Mouse (Mus musculus): ENCODE results near the gene Tbkbp1. TPM values are rescaled to one million over a fixed set of nuclear protein-coding genes. Genes with fewer than 3 reads are reported as not detected.

The Tbkbp1 gene
- total and polyA plus RNA-seq, 3 experiments, result 11.7 to 33.5 TPM; not detected in 1

DNA sequence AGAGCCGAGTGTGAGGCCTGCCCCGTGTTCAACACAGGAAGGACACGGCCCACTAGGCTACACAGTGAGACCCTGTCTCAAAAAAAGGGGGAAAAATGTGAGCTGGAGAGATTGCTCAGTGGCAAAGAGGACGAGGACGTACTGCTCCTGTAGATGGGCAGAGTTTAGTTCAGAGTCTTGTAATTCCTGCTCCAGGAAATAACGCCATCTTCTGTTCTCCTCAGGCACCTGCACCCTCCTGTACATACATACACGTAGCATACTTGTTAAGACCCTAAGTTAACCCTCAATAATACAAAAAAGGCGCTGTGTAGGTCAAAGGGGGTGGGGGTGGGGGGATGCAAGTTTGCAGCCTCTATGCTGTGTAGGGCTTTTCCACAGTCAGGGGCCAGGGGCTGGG is 45.7 kb upstream of the Tbkbp1 start:
- H3K9me3 ChIP-seq (replicated peaks; ENCODE audit: insufficient read depth, low read length), result no peaks in the 10 kb centered on the region
- no peaks in the 10 kb centered on the region for H3K79me2 ChIP-seq (ENCODE audit: control insufficient read depth, insufficient read depth, low read length, poor library complexity)
- no peak overlapping the region for H3K4me3 ChIP-seq (ENCODE audit: control insufficient read depth in 1 of 2, insufficient read depth in 1 of 2, low read depth in 2 of 2, low read length in 2 of 2)
- H3K27me3 ChIP-seq (ENCODE audit: control insufficient read depth in 1 of 2, insufficient read depth in 2 of 2, low read length in 2 of 2), result no peaks in the 10 kb centered on the region
- H3K4me1 ChIP-seq (ENCODE audit: control insufficient read depth in 1 of 2, insufficient read depth in 2 of 2, low read length in 2 of 2), result no peaks in the 10 kb centered on the region
- TF ChIP-seq CHD1 (IDR thresholded peaks at IDR 0.05; ENCODE audit: low read depth, low read length) (no peak), CTCF (IDR thresholded peaks at IDR 0.05 in 2 of 3, conservative IDR thresholded peaks at IDR 0.05 in 1 of 3; ENCODE audit: control insufficient read depth in 1 of 3, insufficient read depth in 1 of 3, low read depth in 2 of 3, low read length in 3 of 3, poor library complexity in 1 of 3, severe bottlenecking in 1 of 3) (peak in 1 of 3 experiments; percentile 17; a peak in 1 of 6 replicates), MAZ (IDR thresholded peaks at IDR 0.05; ENCODE audit: low read depth, low read length) (no peak), ZNF384 (IDR thresholded peaks at IDR 0.05; ENCODE audit: low read depth, low read length) (no peak), RCOR1 (IDR thresholded peaks at IDR 0.05; ENCODE audit: low read depth, low read length) (no peak), TBP (IDR thresholded peaks at IDR 0.05; ENCODE audit: low read depth, low read length) (no peak)
- no peaks in the 10 kb centered on the region for H3K36me3 ChIP-seq (ENCODE audit: control insufficient read depth in 1 of 2, insufficient read depth in 2 of 2, low read length in 2 of 2)
- no peak overlapping the region for H3K27ac ChIP-seq (ENCODE audit: control insufficient read depth, low read depth, low read length)
- DNase-seq (ENCODE audit: low read depth, low spot score), result no peak
- no peak overlapping the region for H3K9ac ChIP-seq (ENCODE audit: control insufficient read depth, low read depth, low read length, poor library complexity, severe bottlenecking)

DNA sequence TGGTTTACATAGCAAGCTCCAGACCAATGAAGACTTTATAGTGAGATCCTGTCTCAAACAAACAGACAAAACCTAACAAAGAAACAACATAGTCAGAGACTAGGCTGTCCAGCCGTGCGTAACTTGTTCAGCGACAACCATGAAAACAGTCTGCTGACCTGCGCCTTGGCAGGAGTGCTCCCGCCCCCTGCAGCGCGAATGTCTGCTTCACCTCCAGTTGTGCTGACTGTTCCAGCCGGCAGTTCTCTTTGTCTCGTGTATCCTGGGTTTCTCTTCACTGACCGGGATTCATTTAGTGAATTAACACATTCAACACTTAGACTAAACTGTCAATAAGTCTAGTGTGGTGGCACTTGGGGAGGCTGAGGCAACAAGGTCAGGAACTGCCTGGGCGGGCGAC is 45.2 kb upstream of the Tbkbp1 start:
- TF ChIP-seq NELFE (IDR thresholded peaks at IDR 0.05; ENCODE audit: low read depth, low read length), result no peak
- no peak for TF ChIP-seq BHLHE40 (IDR thresholded peaks at IDR 0.05; ENCODE audit: borderline replicate concordance, low read depth, low read length)
- TF ChIP-seq USF1 (IDR thresholded peaks at IDR 0.05; ENCODE audit: low read depth, low read length), result no peak
- TF ChIP-seq UBTF (IDR thresholded peaks at IDR 0.05; ENCODE audit: borderline replicate concordance, insufficient read depth, low read depth, low read length), result no peak
- no peak for TF ChIP-seq CHD1 (IDR thresholded peaks at IDR 0.05; ENCODE audit: low read depth, low read length)
- TF ChIP-seq GATA1 (IDR thresholded peaks at IDR 0.05; ENCODE audit: low read depth, low read length), result no peak
- TF ChIP-seq POLR2AphosphoS5 (IDR thresholded peaks at IDR 0.05; ENCODE audit: borderline replicate concordance, low read depth, low read length), result no peak
- TF ChIP-seq GABPA (IDR thresholded peaks at IDR 0.05; ENCODE audit: low read depth, low read length), result no peak
- no peak for TF ChIP-seq ETS1 (IDR thresholded peaks at IDR 0.05; ENCODE audit: low read depth, low read length)
- TF ChIP-seq NRF1 (IDR thresholded peaks at IDR 0.05; ENCODE audit: insufficient read depth, low read depth, low read length, poor library complexity, severe bottlenecking), result no peak
- TF ChIP-seq MAX (IDR thresholded peaks at IDR 0.05; ENCODE audit: low read length), result no peak
- no peak for TF ChIP-seq RCOR1 (IDR thresholded peaks at IDR 0.05; ENCODE audit: low read depth, low read length)
- TF ChIP-seq POLR2AphosphoS2 (IDR thresholded peaks at IDR 0.05; ENCODE audit: low read length), result no peak
- no peak for TF ChIP-seq MXI1 (IDR thresholded peaks at IDR 0.05; ENCODE audit: low read depth, low read length)
- TF ChIP-seq POLR2A (IDR thresholded peaks at IDR 0.05; ENCODE audit: control insufficient read depth in 1 of 2, insufficient read depth in 1 of 2, low read depth in 1 of 2, low read length in 2 of 2, poor library complexity in 1 of 2), result no peak
- no peak for TF ChIP-seq MEF2A (IDR thresholded peaks at IDR 0.05; ENCODE audit: extremely low read depth, insufficient replicate concordance, low read depth, low read length, poor library complexity, severe bottlenecking)
- TF ChIP-seq MYB (IDR thresholded peaks at IDR 0.05; ENCODE audit: low read depth, low read length), result no peak
- no peak for TF ChIP-seq SMC3 (IDR thresholded peaks at IDR 0.05; ENCODE audit: low read depth, low read length)
- no peak for TF ChIP-seq CTCF (IDR thresholded peaks at IDR 0.05 in 2 of 3, conservative IDR thresholded peaks at IDR 0.05 in 1 of 3; ENCODE audit: control insufficient read depth in 1 of 3, insufficient read depth in 1 of 3, low read depth in 2 of 3, low read length in 3 of 3, poor library complexity in 1 of 3, severe bottlenecking in 1 of 3)
- no peak for DNase-seq (ENCODE audit: low read depth, low spot score)
- Histone ChIP-seq H3K27me3 (ENCODE audit: control insufficient read depth in 1 of 2, insufficient read depth in 2 of 2, low read length in 2 of 2) (no peaks in the 10 kb centered on the region), H3K27ac (ENCODE audit: control insufficient read depth, low read depth, low read length) (no peak overlapping the region), H3K36me3 (ENCODE audit: control insufficient read depth in 1 of 2, insufficient read depth in 2 of 2, low read length in 2 of 2) (no peaks in the 10 kb centered on the region), H3K79me2 (ENCODE audit: control insufficient read depth, insufficient read depth, low read length, poor library complexity) (no peaks in the 10 kb centered on the region), H3K4me1 (ENCODE audit: control insufficient read depth in 1 of 2, insufficient read depth in 2 of 2, low read length in 2 of 2) (no peaks in the 10 kb centered on the region), H3K9ac (ENCODE audit: control insufficient read depth, low read depth, low read length, poor library complexity, severe bottlenecking) (no peak overlapping the region), H3K4me3 (ENCODE audit: control insufficient read depth in 1 of 2, insufficient read depth in 1 of 2, low read depth in 2 of 2, low read length in 2 of 2) (no peak overlapping the region), H3K9me3 (replicated peaks; ENCODE audit: insufficient read depth, low read length) (no peaks in the 10 kb centered on the region)

Data from MEL (cell line).